Mouse (Mus musculus) left cerebral cortex, adult 8-10 months (tissue): Measurements from ENCODE around the gene Bpifb5. TPM values are rescaled to one million over a fixed set of nuclear protein-coding genes. Genes with fewer than 3 reads are reported as not detected.
A peak's percentile ranks its signal among the peaks of the same experiment; 100 is the strongest.
"Not testable (repeated sequence)": the region's sequence is repeated elsewhere in the genome, so short reads cannot be mapped to it uniquely, and the experiment has no call there.

Experiments
- DNase-seq, 2 experiments: peaks; one replicate each; pipeline ENCODE4 v3.0.0; 2022; ENCODE audit warnings: low spot score in 2 of 2
- total RNA-seq, 4 experiments: library from RNA; stranded (reverse); gene quantifications; 2 replicates each; pipeline ENCODE4 v1.2.4; 2022

The Bpifb5 gene
- not detected for total RNA-seq

GRCm38 (mm10) chr2:154223265-154223916 is at the start of gene Bpifb5:
Bpifb5 (plus strand) TSS chr2:154223742.
- DNase-seq: no peak

GRCm38 (mm10) chr2:154181900-154182299 is 41.6 kb upstream of the Bpifb5 start:
- DNase-seq: not testable (repeated sequence)

GRCm38 (mm10) chr2:154183061-154183460 is 40.5 kb upstream of the Bpifb5 start:
- DNase-seq: peak in 1 of 2 experiments; percentile 48

GRCm38 (mm10) chr2:154185319-154185718 is 38.2 kb upstream of the Bpifb5 start:
- DNase-seq: no peak

- no peak for DNase-seq
Measured at GRCm38 (mm10) chr2:154185748-154186147, 37.8 kb upstream of the Bpifb5 start.

- DNase-seq: no peak
Measured at GRCm38 (mm10) chr2:154187468-154187867, 36.1 kb upstream of the Bpifb5 start.

- DNase-seq: no peak
Measured at GRCm38 (mm10) chr2:154189877-154190434, 33.6 kb upstream of the Bpifb5 start.

- DNase-seq: no peak
Measured at GRCm38 (mm10) chr2:154190546-154191258, 32.8 kb upstream of the Bpifb5 start, which contains the start of gene Bpifb1. Bpifb1 (plus strand) TSS chr2:154190818.

- no peak for DNase-seq
Measured at GRCm38 (mm10) chr2:154192141-154192540, 31.4 kb upstream of the Bpifb5 start.

GRCm38 (mm10) chr2:154193071-154193470 is 30.5 kb upstream of the Bpifb5 start:
- no peak for DNase-seq

- no peak for DNase-seq
Measured at GRCm38 (mm10) chr2:154193994-154194504, 29.5 kb upstream of the Bpifb5 start.

- DNase-seq: no peak
Measured at GRCm38 (mm10) chr2:154197036-154197435, 26.5 kb upstream of the Bpifb5 start.

GRCm38 (mm10) chr2:154204630-154205029 is 18.9 kb upstream of the Bpifb5 start:
- DNase-seq: peak in 1 of 2 experiments; percentile 30

- no peak for DNase-seq
Measured at GRCm38 (mm10) chr2:154206908-154207307, 16.6 kb upstream of the Bpifb5 start.

GRCm38 (mm10) chr2:154209112-154209511 is 14.4 kb upstream of the Bpifb5 start:
- no peak for DNase-seq

GRCm38 (mm10) chr2:154211121-154211520 is 12.4 kb upstream of the Bpifb5 start:
- no peak for DNase-seq

GRCm38 (mm10) chr2:154211881-154212280 is 11.7 kb upstream of the Bpifb5 start:
- DNase-seq: peak; percentile 28 to 82

GRCm38 (mm10) chr2:154215191-154215590 is 8.4 kb upstream of the Bpifb5 start:
- no peak for DNase-seq

GRCm38 (mm10) chr2:154219950-154220349 is 3.6 kb upstream of the Bpifb5 start:
- DNase-seq: no peak

- no peak for DNase-seq
Measured at GRCm38 (mm10) chr2:154223917-154224273, 353 bp downstream of the Bpifb5 start.

- no peak for DNase-seq
Measured at GRCm38 (mm10) chr2:154226991-154227390, 3.4 kb downstream of the Bpifb5 start.

- DNase-seq: no peak
Measured at GRCm38 (mm10) chr2:154227830-154228229, 4.3 kb downstream of the Bpifb5 start.
